Mouse (Mus musculus) ES-Bruce4 (cell line): Measurements from ENCODE around the gene Naa40.

Experiments
- CTCF ChIP-seq: IDR thresholded peaks from one replicate; pipeline ENCODE4 v1.8.1; 2011; ENCODE audit warnings: low read depth, low read length
- POLR2A ChIP-seq: IDR thresholded peaks from one replicate; pipeline ENCODE4 v1.8.1; 2011; ENCODE audit warnings: low read length; ENCODE audit not compliant: insufficient read depth

DNA sequence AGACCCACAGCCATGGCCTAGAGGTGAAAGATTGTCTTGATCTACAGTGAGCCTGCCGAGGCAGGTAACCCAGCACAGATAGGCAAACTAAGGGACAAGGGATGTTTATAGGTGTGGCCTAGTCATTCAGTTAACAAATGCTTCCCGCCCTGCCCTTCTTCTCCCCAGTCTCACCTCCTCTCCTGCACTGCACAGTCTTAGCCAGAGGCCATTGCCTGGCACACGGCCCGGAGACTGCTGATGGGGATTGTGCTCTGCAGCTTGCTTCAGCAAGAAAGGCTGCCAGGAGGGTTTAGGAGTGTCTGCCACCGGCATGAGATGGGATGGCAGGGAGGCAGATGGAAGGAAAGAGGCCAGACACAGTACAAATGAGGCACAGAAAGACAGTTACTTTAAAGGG, 16.9 kb upstream of the Naa40 start:
- TF ChIP-seq CTCF (no peak), POLR2A (no peak)
